Mouse (Mus musculus) lung, embryonic 16.5 days (tissue): ENCODE measurements around the gene Nxnl2. TPM values are rescaled to one million over a fixed set of nuclear protein-coding genes. Genes with fewer than 3 reads are reported as not detected.

Experiments used
- ATAC-seq: fragments of 200-750 bp; cut with Nextera tagmentation; 2 replicates; pipeline ENCODE4 v1.8.0; 2017; ENCODE audit warnings: low read depth, mild to moderate bottlenecking, moderate library complexity
- H3K27ac ChIP-seq: fragments of 300-500 bp; sonication (generic); 2 replicates; pipeline ENCODE4 v1.5.1; 2014; ENCODE audit warnings: mild to moderate bottlenecking, control low read depth, low read length
- H3K27me3 ChIP-seq: fragments of 300-500 bp; sonication (generic); 2 replicates; pipeline ENCODE4 v1.6.1; 2014; ENCODE audit warnings: low read depth, low read length, mixed read lengths; ENCODE audit not compliant: control insufficient read depth, insufficient read depth
- H3K36me3 ChIP-seq: fragments of 300-500 bp; sonication (generic); 2 replicates; pipeline ENCODE4 v1.6.1; 2014; ENCODE audit warnings: low read length; ENCODE audit not compliant: control insufficient read depth, insufficient read depth
- H3K4me1 ChIP-seq: fragments of 300-500 bp; sonication (generic); replicated peaks from 2 replicates; pipeline ENCODE4 v1.6.1; 2014; ENCODE audit warnings: low read length, mixed read lengths; ENCODE audit not compliant: control insufficient read depth, insufficient read depth
- H3K4me2 ChIP-seq: fragments of 300-500 bp; sonication (generic); 2 replicates; pipeline ENCODE4 v1.6.1; 2014; ENCODE audit warnings: low read depth, low read length, control low read depth
- H3K4me3 ChIP-seq: fragments of 300-500 bp; sonication (generic); 2 replicates; pipeline ENCODE4 v1.5.1; 2014; ENCODE audit warnings: mild to moderate bottlenecking, low read length, control low read depth
- H3K9ac ChIP-seq: fragments of 300-500 bp; sonication (generic); 2 replicates; pipeline ENCODE4 v1.6.1; 2014; ENCODE audit warnings: low read length, control low read depth
- H3K9me3 ChIP-seq: fragments of 300-500 bp; sonication (generic); 2 replicates; pipeline ENCODE4 v1.6.1; 2016; ENCODE audit warnings: low read length; ENCODE audit not compliant: control insufficient read depth
- WGBS: fragments of 180-500 bp; shearing (Covaris S2); extraction: QIAGEN DNeasy Blood & Tissue Kit; methylation state at CpG from one replicate; pipeline ENCODE4 v1.1.7; 2014; 5-methylcytosine and 5-hydroxymethylcytosine counted together
- polyA plus RNA-seq: library from polyadenylated mRNA; unstranded; fragments of >200 nt; fragmentation: Nextera tagmentation; extraction: Ambion mirVana; gene quantifications from 2 replicates; pipeline ENCODE4 v1.2.1, GENCODE M21; 2015

The Nxnl2 gene
- polyA plus RNA-seq, 1 experiment from 2014 or later: 2.0 TPM

- Histone ChIP-seq H3K4me3 (no peak overlapping the region), H3K9ac (no peak overlapping the region), H3K36me3 (no peaks in the 10 kb centered on the region), H3K4me1 (peaks cover 4% of the 10 kb centered on the region; the same call in 1 of the 2 replicates), H3K4me2 (no peak overlapping the region), H3K27ac (no peak overlapping the region), H3K9me3 (no peaks in the 10 kb centered on the region), H3K27me3 (no peaks in the 10 kb centered on the region)
- 51% methylated on average over 11 of the region's 11 CpGs for WGBS
- no peak for ATAC-seq
Measured at GRCm38 (mm10) chr13:51166711-51167110, 4.1 kb upstream of the Nxnl2 start.

- Histone ChIP-seq H3K9ac (peak overlapping the region; percentile 26; the same call in 1 of the 2 replicates), H3K4me1 (peaks cover 4% of the 10 kb centered on the region; the same call in 1 of the 2 replicates), H3K4me3 (peak overlapping the region; percentile 56), H3K36me3 (no peaks in the 10 kb centered on the region), H3K27ac (no peak overlapping the region), H3K27me3 (peaks cover 3% of the 10 kb centered on the region), H3K9me3 (no peaks in the 10 kb centered on the region), H3K4me2 (peak overlapping the region; percentile 98)
- ATAC-seq: peak; percentile 12; the same call in 1 of the 2 replicates
- WGBS: 24% methylated on average over 11 of the region's 11 CpGs
Measured at GRCm38 (mm10) chr13:51170215-51170614, 607 bp upstream of the Nxnl2 start.

- H3K4me3 ChIP-seq: no peak overlapping the region
- H3K4me1 ChIP-seq: peaks cover 4% of the 10 kb centered on the region; the same call in 1 of the 2 replicates
- no peaks in the 10 kb centered on the region for H3K9me3 ChIP-seq
- 93% methylated on average over 7 of the region's 7 CpGs for WGBS
- H3K27ac ChIP-seq: no peak overlapping the region
- no peak for ATAC-seq
- peaks cover 3% of the 10 kb centered on the region for H3K27me3 ChIP-seq
- no peak overlapping the region for H3K9ac ChIP-seq
- no peak overlapping the region for H3K4me2 ChIP-seq
- H3K36me3 ChIP-seq: no peaks in the 10 kb centered on the region
Measured at GRCm38 (mm10) chr13:51172601-51173000, 1.8 kb downstream of the Nxnl2 start.

- peak; percentile 78 for ATAC-seq
- H3K9ac ChIP-seq: no peak overlapping the region
- no peak overlapping the region for H3K4me3 ChIP-seq
- no peaks in the 10 kb centered on the region for H3K27me3 ChIP-seq
- H3K9me3 ChIP-seq: no peaks in the 10 kb centered on the region
- WGBS: 45% methylated on average over 10 of the region's 10 CpGs
- 0 out of 2 replicates have a peak overlapping the region, but pooled peaks have one; percentile 5 for H3K27ac ChIP-seq
- H3K4me2 ChIP-seq: peak overlapping the region; percentile 7; the same call in 1 of the 2 replicates
- H3K36me3 ChIP-seq: no peaks in the 10 kb centered on the region
- H3K4me1 ChIP-seq: 0 out of 2 replicates have a peak, but pooled peaks cover 3% of the 10 kb centered on the region
Measured at GRCm38 (mm10) chr13:51178932-51179331, 8.1 kb downstream of the Nxnl2 start.

GRCm38 (mm10) chr13:51179362-51179761 is 8.5 kb downstream of the Nxnl2 start:
- H3K27ac ChIP-seq: no peak overlapping the region
- 15% methylated on average over 3 of the region's 3 CpGs for WGBS
- H3K4me2 ChIP-seq: no peak overlapping the region; the same call in 1 of the 2 replicates
- no peaks in the 10 kb centered on the region for H3K36me3 ChIP-seq
- H3K9me3 ChIP-seq: no peaks in the 10 kb centered on the region
- H3K9ac ChIP-seq: no peak overlapping the region
- ATAC-seq: peak; percentile 73
- H3K4me1 ChIP-seq: 0 out of 2 replicates have a peak, but pooled peaks cover 3% of the 10 kb centered on the region
- no peaks in the 10 kb centered on the region for H3K27me3 ChIP-seq
- no peak overlapping the region for H3K4me3 ChIP-seq

GRCm38 (mm10) chr13:51182236-51182635 is 11.4 kb downstream of the Nxnl2 start:
- Histone ChIP-seq H3K36me3 (no peaks in the 10 kb centered on the region), H3K9me3 (no peaks in the 10 kb centered on the region), H3K4me3 (no peak overlapping the region), H3K4me1 (0 out of 2 replicates have a peak, but pooled peaks cover 3% of the 10 kb centered on the region), H3K4me2 (no peak overlapping the region), H3K27ac (no peak overlapping the region), H3K27me3 (no peaks in the 10 kb centered on the region), H3K9ac (no peak overlapping the region)
- WGBS: 65% methylated on average over 7 of the region's 7 CpGs
- no peak for ATAC-seq

- H3K9ac ChIP-seq: no peak overlapping the region
- no peak overlapping the region for H3K4me2 ChIP-seq
- no peaks in the 10 kb centered on the region for H3K4me1 ChIP-seq
- no peak overlapping the region for H3K27ac ChIP-seq
- no peaks in the 10 kb centered on the region for H3K9me3 ChIP-seq
- no peaks in the 10 kb centered on the region for H3K27me3 ChIP-seq
- ATAC-seq: peak; percentile 62; the same call in 1 of the 2 replicates
- H3K4me3 ChIP-seq: no peak overlapping the region
- WGBS: 49% methylated on average over 3 of the region's 3 CpGs
- H3K36me3 ChIP-seq: no peaks in the 10 kb centered on the region
Measured at GRCm38 (mm10) chr13:51184896-51185295, 14.1 kb downstream of the Nxnl2 start.

- Histone ChIP-seq H3K36me3 (no peaks in the 10 kb centered on the region), H3K4me3 (no peak overlapping the region), H3K27me3 (no peaks in the 10 kb centered on the region), H3K4me2 (no peak overlapping the region), H3K4me1 (no peaks in the 10 kb centered on the region; the same call in 1 of the 2 replicates), H3K27ac (no peak overlapping the region), H3K9me3 (no peaks in the 10 kb centered on the region), H3K9ac (no peak overlapping the region)
- 48% methylated on average over 3 of the region's 3 CpGs for WGBS
- ATAC-seq: no peak
Measured at GRCm38 (mm10) chr13:51190336-51190735, 19.5 kb downstream of the Nxnl2 start.

- Histone ChIP-seq H3K9ac (no peak overlapping the region), H3K4me3 (no peak overlapping the region), H3K4me2 (no peak overlapping the region), H3K4me1 (no peaks in the 10 kb centered on the region; the same call in 1 of the 2 replicates), H3K27ac (no peak overlapping the region), H3K9me3 (no peaks in the 10 kb centered on the region), H3K36me3 (no peaks in the 10 kb centered on the region), H3K27me3 (no peaks in the 10 kb centered on the region)
- no peak for ATAC-seq
- WGBS: 64% methylated on average over 6 of the region's 6 CpGs
Measured at GRCm38 (mm10) chr13:51191416-51192140, 20.8 kb downstream of the Nxnl2 start.
